Mouse (Mus musculus): ENCODE data around the gene Slc50a1. TPM values are rescaled to one million over a fixed set of nuclear protein-coding genes. Genes with fewer than 3 reads are reported as not detected.

Gene Slc50a1
- polyA plus RNA-seq, 1 experiment: 91.5 TPM

GRCm38 (mm10) chr3:89282291-89282643 is 11.9 kb upstream of the Slc50a1 start:
- TF ChIP-seq CTCF (IDR thresholded peaks at IDR 0.05; ENCODE audit: borderline replicate concordance, insufficient read depth, low read length) (no peak), POLR2A (IDR thresholded peaks at IDR 0.05; ENCODE audit: low read depth, low read length) (no peak)
- H3K4me1 ChIP-seq (ENCODE audit: control insufficient read depth, insufficient read depth, low read length): peaks cover 2% of the 10 kb centered on the region; the same call in 1 of the 2 replicates
- H3K4me3 ChIP-seq (ENCODE audit: insufficient read depth, low read length): no peak overlapping the region
- no peak overlapping the region for H3K27ac ChIP-seq (ENCODE audit: insufficient read depth, low read length)

GRCm38 (mm10) chr3:89281579-89282290 is 11.4 kb upstream of the Slc50a1 start:
- Histone ChIP-seq H3K27ac (ENCODE audit: insufficient read depth, low read length) (no peak overlapping the region), H3K4me1 (ENCODE audit: control insufficient read depth, insufficient read depth, low read length) (peaks cover 2% of the 10 kb centered on the region; the same call in 1 of the 2 replicates), H3K4me3 (ENCODE audit: insufficient read depth, low read length) (no peak overlapping the region)
- TF ChIP-seq POLR2A (IDR thresholded peaks at IDR 0.05; ENCODE audit: low read depth, low read length) (no peak), CTCF (IDR thresholded peaks at IDR 0.05; ENCODE audit: borderline replicate concordance, insufficient read depth, low read length) (peak; percentile 95)

GRCm38 (mm10) chr3:89280606-89281511 is 10.5 kb upstream of the Slc50a1 start, which contains the start of gene Efna1:
Efna1 (minus strand) TSS chr3:89281142.
- H3K27ac ChIP-seq (ENCODE audit: insufficient read depth, low read length): no peak within 1 kb of the TSS
- TF ChIP-seq CTCF (IDR thresholded peaks at IDR 0.05; ENCODE audit: borderline replicate concordance, insufficient read depth, low read length) (no peak), POLR2A (IDR thresholded peaks at IDR 0.05; ENCODE audit: low read depth, low read length) (peak; percentile 52; the same call in 1 of the 2 replicates)
- peak within 1 kb of the TSS; percentile 36 for H3K4me3 ChIP-seq (ENCODE audit: insufficient read depth, low read length)
- peaks cover 2% of the 10 kb centered on the region; the same call in 1 of the 2 replicates for H3K4me1 ChIP-seq (ENCODE audit: control insufficient read depth, insufficient read depth, low read length)

GRCm38 (mm10) chr3:89280050-89280605 is 9.8 kb upstream of the Slc50a1 start:
- TF ChIP-seq POLR2A (IDR thresholded peaks at IDR 0.05; ENCODE audit: low read depth, low read length) (no peak), CTCF (IDR thresholded peaks at IDR 0.05; ENCODE audit: borderline replicate concordance, insufficient read depth, low read length) (no peak)
- Histone ChIP-seq H3K4me3 (ENCODE audit: insufficient read depth, low read length) (peak overlapping the region; percentile 54), H3K4me1 (ENCODE audit: control insufficient read depth, insufficient read depth, low read length) (peaks cover 2% of the 10 kb centered on the region; the same call in 1 of the 2 replicates), H3K27ac (ENCODE audit: insufficient read depth, low read length) (no peak overlapping the region)

GRCm38 (mm10) chr3:89279153-89279890 is 9.0 kb upstream of the Slc50a1 start:
- Histone ChIP-seq H3K4me1 (ENCODE audit: control insufficient read depth, insufficient read depth, low read length) (peaks cover 2% of the 10 kb centered on the region; the same call in 1 of the 2 replicates), H3K4me3 (ENCODE audit: insufficient read depth, low read length) (peak overlapping the region; percentile 54), H3K27ac (ENCODE audit: insufficient read depth, low read length) (no peak overlapping the region)
- TF ChIP-seq CTCF (IDR thresholded peaks at IDR 0.05; ENCODE audit: borderline replicate concordance, insufficient read depth, low read length) (no peak), POLR2A (IDR thresholded peaks at IDR 0.05; ENCODE audit: low read depth, low read length) (peak; percentile 94)

GRCm38 (mm10) chr3:89278643-89279042 is 8.3 kb upstream of the Slc50a1 start:
- Histone ChIP-seq H3K27ac (ENCODE audit: insufficient read depth, low read length) (no peak overlapping the region), H3K4me3 (ENCODE audit: insufficient read depth, low read length) (peak overlapping the region; percentile 49), H3K4me1 (ENCODE audit: control insufficient read depth, insufficient read depth, low read length) (peaks cover 2% of the 10 kb centered on the region; the same call in 1 of the 2 replicates)
- TF ChIP-seq CTCF (IDR thresholded peaks at IDR 0.05; ENCODE audit: borderline replicate concordance, insufficient read depth, low read length) (no peak), POLR2A (IDR thresholded peaks at IDR 0.05; ENCODE audit: low read depth, low read length) (no peak)

- TF ChIP-seq CTCF (IDR thresholded peaks at IDR 0.05; ENCODE audit: borderline replicate concordance, insufficient read depth, low read length) (no peak), POLR2A (IDR thresholded peaks at IDR 0.05; ENCODE audit: low read depth, low read length) (no peak)
- Histone ChIP-seq H3K27ac (ENCODE audit: insufficient read depth, low read length) (no peak overlapping the region), H3K4me3 (ENCODE audit: insufficient read depth, low read length) (peak overlapping the region; percentile 49), H3K4me1 (ENCODE audit: control insufficient read depth, insufficient read depth, low read length) (peaks cover 2% of the 10 kb centered on the region; the same call in 1 of the 2 replicates)
These were observed 7.7 kb upstream of the Slc50a1 start for GRCm38 (mm10) chr3:89278107-89278506.

- no peak overlapping the region for H3K27ac ChIP-seq (ENCODE audit: insufficient read depth, low read length)
- peaks cover 2% of the 10 kb centered on the region; the same call in 1 of the 2 replicates for H3K4me1 ChIP-seq (ENCODE audit: control insufficient read depth, insufficient read depth, low read length)
- TF ChIP-seq CTCF (IDR thresholded peaks at IDR 0.05; ENCODE audit: borderline replicate concordance, insufficient read depth, low read length): no peak
- TF ChIP-seq POLR2A (IDR thresholded peaks at IDR 0.05; ENCODE audit: low read depth, low read length): no peak
- no peak overlapping the region for H3K4me3 ChIP-seq (ENCODE audit: insufficient read depth, low read length)
These were observed 7.1 kb upstream of the Slc50a1 start for GRCm38 (mm10) chr3:89277281-89278021.
